Mouse (Mus musculus): ENCODE data around the gene Col4a1. TPM values are rescaled to one million over a fixed set of nuclear protein-coding genes. Genes with fewer than 3 reads are reported as not detected.

Col4a1 gene
- polyA plus RNA-seq, 1 experiment: 95.1 TPM

GRCm38 (mm10) chr8:11314613-11315012 lies 2.0 kb upstream of the Col4a1 start:
- Histone ChIP-seq H3K27ac (ENCODE audit: control insufficient read depth, insufficient read depth, low read length) (no peak overlapping the region), H3K27me3 (ENCODE audit: control insufficient read depth, insufficient read depth, low read length) (peaks cover 2% of the 10 kb centered on the region; the same call in 1 of the 2 replicates), H3K36me3 (ENCODE audit: control insufficient read depth, insufficient read depth, low read length) (no peaks in the 10 kb centered on the region), H3K4me1 (replicated peaks; ENCODE audit: control insufficient read depth, insufficient read depth, low read length) (no peaks in the 10 kb centered on the region), H3K4me3 (ENCODE audit: control insufficient read depth, insufficient read depth, low read length) (no peak overlapping the region)
- 91% methylated on average over 8 of the region's 8 CpGs for WGBS
- DNase-seq: no peak
- no peak for TF ChIP-seq CTCF (IDR thresholded peaks at IDR 0.05; ENCODE audit: borderline replicate concordance, control insufficient read depth, extremely low read depth, insufficient read depth, low read length, poor library complexity)
- no peak for TF ChIP-seq POLR2A (IDR thresholded peaks at IDR 0.05; ENCODE audit: control insufficient read depth, extremely low read depth, insufficient read depth, low read length, poor library complexity)

DNA sequence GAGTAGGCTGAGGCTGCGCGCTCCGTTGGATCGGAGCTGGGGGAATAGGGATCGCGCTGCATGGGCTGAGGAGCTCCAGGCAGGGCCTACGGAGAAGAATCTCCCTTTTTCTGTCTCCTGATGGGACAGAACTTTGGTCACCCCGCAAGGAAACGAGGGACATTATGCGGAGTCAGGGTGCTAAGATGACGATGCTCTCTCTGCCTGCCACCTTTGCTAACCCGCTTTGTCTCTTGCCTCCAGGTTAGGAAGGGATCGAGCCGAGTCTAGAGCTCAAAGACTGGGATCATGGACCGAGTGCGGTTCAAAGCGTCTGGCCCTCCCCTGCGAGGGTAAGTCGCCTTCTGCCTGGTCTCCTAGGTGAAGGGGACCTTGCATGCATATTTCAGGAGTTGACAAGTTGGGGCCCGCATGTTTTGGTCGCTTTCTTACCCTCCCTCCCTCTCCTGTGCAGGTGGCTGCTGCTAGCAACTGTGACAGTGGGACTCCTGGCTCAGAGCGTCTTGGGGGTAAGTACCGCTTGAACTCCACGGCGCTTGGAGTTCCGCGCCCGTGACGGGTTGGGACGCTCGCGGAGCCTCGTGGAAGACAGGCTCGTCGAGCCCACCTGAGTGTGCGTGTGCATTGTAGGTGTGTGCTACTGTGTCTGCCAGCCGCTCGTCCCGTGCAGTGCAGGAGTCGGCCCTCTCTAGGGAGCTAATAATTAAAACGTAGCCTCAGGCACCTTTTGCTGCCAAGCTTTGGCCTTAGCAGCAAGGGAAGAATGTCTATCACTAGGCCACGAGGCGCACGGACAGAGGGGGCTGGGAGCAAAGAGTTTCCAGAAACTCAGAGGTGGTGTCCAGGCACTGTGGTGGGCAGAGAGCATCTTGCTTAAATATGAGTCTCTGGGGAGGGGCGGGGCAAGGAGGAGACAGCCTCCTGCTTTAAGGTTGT lies 818 bp upstream of the Col4a1 start:
- Histone ChIP-seq H3K4me3 (ENCODE audit: control insufficient read depth, insufficient read depth, low read length) (peak overlapping the region; percentile 30), H3K4me1 (replicated peaks; ENCODE audit: control insufficient read depth, insufficient read depth, low read length) (no peaks in the 10 kb centered on the region), H3K27me3 (ENCODE audit: control insufficient read depth, insufficient read depth, low read length) (peaks cover 2% of the 10 kb centered on the region; the same call in 1 of the 2 replicates), H3K27ac (ENCODE audit: control insufficient read depth, insufficient read depth, low read length) (no peak overlapping the region), H3K36me3 (ENCODE audit: control insufficient read depth, insufficient read depth, low read length) (no peaks in the 10 kb centered on the region)
- no peak for TF ChIP-seq POLR2A (IDR thresholded peaks at IDR 0.05; ENCODE audit: control insufficient read depth, extremely low read depth, insufficient read depth, low read length, poor library complexity)
- no peak for TF ChIP-seq CTCF (IDR thresholded peaks at IDR 0.05; ENCODE audit: borderline replicate concordance, control insufficient read depth, extremely low read depth, insufficient read depth, low read length, poor library complexity)
- WGBS: 21% methylated on average over 45 of the region's 45 CpGs
- no peak for DNase-seq

- Histone ChIP-seq H3K27me3 (ENCODE audit: control insufficient read depth, insufficient read depth, low read length) (peaks cover 2% of the 10 kb centered on the region; the same call in 1 of the 2 replicates), H3K4me1 (replicated peaks; ENCODE audit: control insufficient read depth, insufficient read depth, low read length) (no peaks in the 10 kb centered on the region), H3K36me3 (ENCODE audit: control insufficient read depth, insufficient read depth, low read length) (no peaks in the 10 kb centered on the region), H3K4me3 (ENCODE audit: control insufficient read depth, insufficient read depth, low read length) (peak overlapping the region; percentile 30), H3K27ac (ENCODE audit: control insufficient read depth, insufficient read depth, low read length) (no peak overlapping the region)
- DNase-seq: no peak
- TF ChIP-seq CTCF (IDR thresholded peaks at IDR 0.05; ENCODE audit: borderline replicate concordance, control insufficient read depth, extremely low read depth, insufficient read depth, low read length, poor library complexity) (no peak), POLR2A (IDR thresholded peaks at IDR 0.05; ENCODE audit: control insufficient read depth, extremely low read depth, insufficient read depth, low read length, poor library complexity) (no peak)
- WGBS: 9% methylated on average over 34 of the region's 34 CpGs
Observed at GRCm38 (mm10) chr8:11311681-11312348, 811 bp downstream of the Col4a1 start.

GRCm38 (mm10) chr8:11310049-11310448 lies 2.6 kb downstream of the Col4a1 start:
- WGBS: 88% methylated on average over 2 of the region's 2 CpGs
- no peak overlapping the region for H3K4me3 ChIP-seq (ENCODE audit: control insufficient read depth, insufficient read depth, low read length)
- no peaks in the 10 kb centered on the region for H3K36me3 ChIP-seq (ENCODE audit: control insufficient read depth, insufficient read depth, low read length)
- no peak overlapping the region for H3K27ac ChIP-seq (ENCODE audit: control insufficient read depth, insufficient read depth, low read length)
- no peaks in the 10 kb centered on the region for H3K4me1 ChIP-seq (replicated peaks; ENCODE audit: control insufficient read depth, insufficient read depth, low read length)
- DNase-seq: no peak
- TF ChIP-seq CTCF (IDR thresholded peaks at IDR 0.05; ENCODE audit: borderline replicate concordance, control insufficient read depth, extremely low read depth, insufficient read depth, low read length, poor library complexity): no peak
- no peak for TF ChIP-seq POLR2A (IDR thresholded peaks at IDR 0.05; ENCODE audit: control insufficient read depth, extremely low read depth, insufficient read depth, low read length, poor library complexity)
- peaks cover 2% of the 10 kb centered on the region; the same call in 1 of the 2 replicates for H3K27me3 ChIP-seq (ENCODE audit: control insufficient read depth, insufficient read depth, low read length)

- Histone ChIP-seq H3K4me1 (replicated peaks; ENCODE audit: control insufficient read depth, insufficient read depth, low read length) (no peaks in the 10 kb centered on the region), H3K36me3 (ENCODE audit: control insufficient read depth, insufficient read depth, low read length) (no peaks in the 10 kb centered on the region), H3K27me3 (ENCODE audit: control insufficient read depth, insufficient read depth, low read length) (peaks cover 2% of the 10 kb centered on the region; the same call in 1 of the 2 replicates), H3K27ac (ENCODE audit: control insufficient read depth, insufficient read depth, low read length) (no peak overlapping the region), H3K4me3 (ENCODE audit: control insufficient read depth, insufficient read depth, low read length) (no peak overlapping the region)
- 87% methylated on average over 5 of the region's 5 CpGs for WGBS
- TF ChIP-seq POLR2A (IDR thresholded peaks at IDR 0.05; ENCODE audit: control insufficient read depth, extremely low read depth, insufficient read depth, low read length, poor library complexity) (no peak), CTCF (IDR thresholded peaks at IDR 0.05; ENCODE audit: borderline replicate concordance, control insufficient read depth, extremely low read depth, insufficient read depth, low read length, poor library complexity) (no peak)
- DNase-seq: no peak
Observed at GRCm38 (mm10) chr8:11309226-11309625, 3.4 kb downstream of the Col4a1 start.

GRCm38 (mm10) chr8:11308570-11308998 lies 4.0 kb downstream of the Col4a1 start:
- Histone ChIP-seq H3K36me3 (ENCODE audit: control insufficient read depth, insufficient read depth, low read length) (no peaks in the 10 kb centered on the region), H3K27ac (ENCODE audit: control insufficient read depth, insufficient read depth, low read length) (no peak overlapping the region), H3K4me3 (ENCODE audit: control insufficient read depth, insufficient read depth, low read length) (no peak overlapping the region), H3K27me3 (ENCODE audit: control insufficient read depth, insufficient read depth, low read length) (peaks cover 2% of the 10 kb centered on the region; the same call in 1 of the 2 replicates), H3K4me1 (replicated peaks; ENCODE audit: control insufficient read depth, insufficient read depth, low read length) (no peaks in the 10 kb centered on the region)
- no peak for TF ChIP-seq POLR2A (IDR thresholded peaks at IDR 0.05; ENCODE audit: control insufficient read depth, extremely low read depth, insufficient read depth, low read length, poor library complexity)
- no peak for TF ChIP-seq CTCF (IDR thresholded peaks at IDR 0.05; ENCODE audit: borderline replicate concordance, control insufficient read depth, extremely low read depth, insufficient read depth, low read length, poor library complexity)
- DNase-seq: no peak
- WGBS: 93% methylated on average over 7 of the region's 7 CpGs

Data from thymus, adult 2 months (tissue).